Mouse (Mus musculus): ENCODE measurements at regions not wholly inside any gene's neighbourhood (a gene's known extent, or its start where the extent isn't known, plus 50 kb on each side); places are given as distances from the start of the nearest gene placed in this dataset.

DNA sequence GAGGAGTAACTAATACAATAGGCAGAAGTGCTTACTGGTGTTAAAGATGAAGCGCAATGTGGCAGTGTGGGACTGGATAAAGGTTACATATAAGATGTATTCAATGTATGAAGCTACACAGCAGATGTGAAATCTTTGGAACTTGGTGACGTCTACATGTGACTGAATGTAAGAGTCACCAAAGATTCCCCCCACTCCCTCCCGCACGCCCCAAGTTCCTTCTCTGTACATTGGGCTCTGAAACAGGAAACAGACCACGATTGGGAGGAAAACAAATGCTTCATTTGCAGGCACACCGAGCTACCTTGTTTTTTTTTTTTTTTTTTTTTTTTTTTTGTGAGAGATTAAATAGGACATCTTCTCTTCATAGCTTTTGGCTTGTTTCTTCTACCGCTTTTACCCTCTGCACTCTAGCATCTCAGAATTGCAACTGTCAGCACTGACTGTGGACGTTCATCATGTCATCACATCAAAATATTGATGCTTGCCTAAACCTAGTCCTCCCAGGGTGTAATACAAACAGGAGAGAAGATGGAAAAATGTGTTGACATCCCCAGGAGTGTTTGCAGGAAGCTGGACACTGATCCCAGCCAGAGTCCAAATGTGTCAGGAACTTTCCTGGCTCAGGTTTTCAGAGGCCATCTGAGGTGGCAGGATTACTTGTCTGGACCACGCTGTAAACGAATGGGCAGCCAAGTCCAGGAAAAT, 208.0 kb upstream of the Ccdc122 start:
- Histone ChIP-seq H3K9me3 (ENCODE audit: control insufficient read depth, low read length) (no peaks in the 10 kb centered on the region), H3K36me3 (ENCODE audit: control insufficient read depth, insufficient read depth, low read length) (no peaks in the 10 kb centered on the region), H3K27ac (ENCODE audit: low read depth, low read length) (no peak overlapping the region), H3K9ac (ENCODE audit: low read depth, low read length) (no peak overlapping the region), H3K4me1 (ENCODE audit: control insufficient read depth, insufficient read depth, low read depth, low read length) (no peaks in the 10 kb centered on the region), H3K4me2 (ENCODE audit: low read length) (no peak overlapping the region), H3K4me3 (ENCODE audit: low read length) (no peak overlapping the region), H3K27me3 (replicated peaks; ENCODE audit: control insufficient read depth, insufficient read depth, low read length) (no peaks in the 10 kb centered on the region)
- 78% methylated on average over 10 of the region's 10 CpGs for WGBS
- no peak for ATAC-seq

GRCm38 (mm10) chr14:76824066-76824465, 212.5 kb upstream of the Ccdc122 start:
- H3K9me3 ChIP-seq (ENCODE audit: control insufficient read depth, low read length): no peaks in the 10 kb centered on the region
- no peak overlapping the region for H3K4me3 ChIP-seq (ENCODE audit: low read length)
- no peaks in the 10 kb centered on the region for H3K36me3 ChIP-seq (ENCODE audit: control insufficient read depth, insufficient read depth, low read length)
- no peak for ATAC-seq
- no peak overlapping the region for H3K27ac ChIP-seq (ENCODE audit: low read depth, low read length)
- H3K4me2 ChIP-seq (ENCODE audit: low read length): no peak overlapping the region
- no peak overlapping the region for H3K9ac ChIP-seq (ENCODE audit: low read depth, low read length)
- no peaks in the 10 kb centered on the region for H3K27me3 ChIP-seq (replicated peaks; ENCODE audit: control insufficient read depth, insufficient read depth, low read length)
- WGBS: over 99% methylated on average over 3 of the region's 3 CpGs
- peaks cover 4% of the 10 kb centered on the region for H3K4me1 ChIP-seq (ENCODE audit: control insufficient read depth, insufficient read depth, low read depth, low read length)

GRCm38 (mm10) chr14:76822766-76823325, 213.7 kb upstream of the Ccdc122 start:
- Histone ChIP-seq H3K27ac (ENCODE audit: low read depth, low read length) (no peak overlapping the region), H3K27me3 (replicated peaks; ENCODE audit: control insufficient read depth, insufficient read depth, low read length) (no peaks in the 10 kb centered on the region), H3K9ac (ENCODE audit: low read depth, low read length) (no peak overlapping the region), H3K36me3 (ENCODE audit: control insufficient read depth, insufficient read depth, low read length) (no peaks in the 10 kb centered on the region), H3K4me3 (ENCODE audit: low read length) (no peak overlapping the region), H3K4me2 (ENCODE audit: low read length) (no peak overlapping the region), H3K4me1 (ENCODE audit: control insufficient read depth, insufficient read depth, low read depth, low read length) (peaks cover 14% of the 10 kb centered on the region), H3K9me3 (ENCODE audit: control insufficient read depth, low read length) (no peaks in the 10 kb centered on the region)
- 76% methylated on average over 9 of the region's 9 CpGs for WGBS
- no peak for ATAC-seq

GRCm38 (mm10) chr14:76821892-76822291, 214.7 kb upstream of the Ccdc122 start:
- H3K9ac ChIP-seq (ENCODE audit: low read depth, low read length): no peak overlapping the region
- no peaks in the 10 kb centered on the region for H3K36me3 ChIP-seq (ENCODE audit: control insufficient read depth, insufficient read depth, low read length)
- H3K4me3 ChIP-seq (ENCODE audit: low read length): no peak overlapping the region
- 87% methylated on average over 8 of the region's 8 CpGs for WGBS
- H3K9me3 ChIP-seq (ENCODE audit: control insufficient read depth, low read length): no peaks in the 10 kb centered on the region
- no peak for ATAC-seq
- H3K4me2 ChIP-seq (ENCODE audit: low read length): no peak overlapping the region
- H3K27ac ChIP-seq (ENCODE audit: low read depth, low read length): no peak overlapping the region
- no peaks in the 10 kb centered on the region for H3K27me3 ChIP-seq (replicated peaks; ENCODE audit: control insufficient read depth, insufficient read depth, low read length)
- H3K4me1 ChIP-seq (ENCODE audit: control insufficient read depth, insufficient read depth, low read depth, low read length): peaks cover 14% of the 10 kb centered on the region

DNA sequence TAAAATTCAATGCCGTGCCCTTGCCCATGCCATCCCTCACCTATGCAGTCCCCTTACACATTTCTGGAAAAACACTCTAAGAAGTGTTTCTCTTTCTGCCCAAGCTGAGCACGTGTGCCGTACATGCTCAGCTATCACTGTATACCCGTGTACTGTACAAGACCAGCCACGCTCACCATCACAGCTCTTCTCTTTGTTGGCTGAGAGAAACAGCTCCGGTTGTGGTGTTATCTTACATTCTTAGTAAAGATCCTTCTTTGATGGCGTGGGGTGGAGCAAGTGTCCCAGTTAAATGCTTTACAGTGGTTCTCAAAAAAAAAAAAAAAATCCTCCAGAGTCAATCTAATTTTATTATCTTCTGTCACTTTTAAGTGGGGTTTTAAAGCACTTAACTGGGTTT, 215.1 kb upstream of the Ccdc122 start:
- no peak overlapping the region for H3K4me2 ChIP-seq (ENCODE audit: low read length)
- WGBS: 94% methylated on average over 7 of the region's 7 CpGs
- peaks cover 14% of the 10 kb centered on the region for H3K4me1 ChIP-seq (ENCODE audit: control insufficient read depth, insufficient read depth, low read depth, low read length)
- no peak overlapping the region for H3K4me3 ChIP-seq (ENCODE audit: low read length)
- no peak overlapping the region for H3K9ac ChIP-seq (ENCODE audit: low read depth, low read length)
- H3K36me3 ChIP-seq (ENCODE audit: control insufficient read depth, insufficient read depth, low read length): no peaks in the 10 kb centered on the region
- no peaks in the 10 kb centered on the region for H3K27me3 ChIP-seq (replicated peaks; ENCODE audit: control insufficient read depth, insufficient read depth, low read length)
- no peak overlapping the region for H3K27ac ChIP-seq (ENCODE audit: low read depth, low read length)
- ATAC-seq: no peak
- no peaks in the 10 kb centered on the region for H3K9me3 ChIP-seq (ENCODE audit: control insufficient read depth, low read length)

- Histone ChIP-seq H3K36me3 (ENCODE audit: control insufficient read depth, insufficient read depth, low read length) (no peaks in the 10 kb centered on the region), H3K9me3 (ENCODE audit: control insufficient read depth, low read length) (no peaks in the 10 kb centered on the region), H3K4me3 (ENCODE audit: low read length) (no peak overlapping the region), H3K27me3 (replicated peaks; ENCODE audit: control insufficient read depth, insufficient read depth, low read length) (no peaks in the 10 kb centered on the region), H3K4me1 (ENCODE audit: control insufficient read depth, insufficient read depth, low read depth, low read length) (peaks cover 14% of the 10 kb centered on the region), H3K4me2 (ENCODE audit: low read length) (no peak overlapping the region), H3K27ac (ENCODE audit: low read depth, low read length) (no peak overlapping the region), H3K9ac (ENCODE audit: low read depth, low read length) (no peak overlapping the region)
- ATAC-seq: no peak
- 78% methylated on average over 6 of the region's 6 CpGs for WGBS
Measured at GRCm38 (mm10) chr14:76820989-76821388, 215.6 kb upstream of the Ccdc122 start.

DNA sequence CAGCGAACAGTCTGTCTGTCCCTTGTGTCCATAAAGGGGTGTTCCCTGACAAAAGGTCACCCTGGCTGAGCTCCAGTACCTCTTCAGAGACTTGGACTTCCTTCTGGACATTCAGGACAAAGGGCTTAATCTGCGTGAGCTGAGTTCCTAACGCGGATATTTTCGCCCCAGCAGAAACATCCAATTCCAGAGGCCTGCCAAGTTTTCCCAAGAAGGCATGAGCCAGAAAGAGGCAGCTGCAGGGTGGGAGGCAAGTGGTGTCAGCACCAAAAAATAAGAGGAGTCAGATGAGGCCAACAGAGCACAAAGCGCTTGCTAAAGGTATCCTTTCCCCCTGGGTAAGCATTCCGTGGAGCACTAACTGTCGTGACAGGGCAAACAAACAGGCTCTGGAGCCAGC, 216.9 kb upstream of the Ccdc122 start:
- Histone ChIP-seq H3K4me1 (ENCODE audit: control insufficient read depth, insufficient read depth, low read depth, low read length) (peaks cover 14% of the 10 kb centered on the region), H3K9me3 (ENCODE audit: control insufficient read depth, low read length) (no peaks in the 10 kb centered on the region), H3K9ac (ENCODE audit: low read depth, low read length) (no peak overlapping the region), H3K4me3 (ENCODE audit: low read length) (no peak overlapping the region), H3K27me3 (replicated peaks; ENCODE audit: control insufficient read depth, insufficient read depth, low read length) (no peaks in the 10 kb centered on the region), H3K4me2 (ENCODE audit: low read length) (no peak overlapping the region), H3K36me3 (ENCODE audit: control insufficient read depth, insufficient read depth, low read length) (no peaks in the 10 kb centered on the region), H3K27ac (ENCODE audit: low read depth, low read length) (peak overlapping the region; percentile 16; the same call in 1 of the 2 replicates)
- ATAC-seq: peak; percentile 90
- 24% methylated on average over 8 of the region's 8 CpGs for WGBS

- H3K4me2 ChIP-seq (ENCODE audit: low read length): no peak overlapping the region
- peaks cover 14% of the 10 kb centered on the region for H3K4me1 ChIP-seq (ENCODE audit: control insufficient read depth, insufficient read depth, low read depth, low read length)
- H3K9ac ChIP-seq (ENCODE audit: low read depth, low read length): no peak overlapping the region
- no peaks in the 10 kb centered on the region for H3K27me3 ChIP-seq (replicated peaks; ENCODE audit: control insufficient read depth, insufficient read depth, low read length)
- ATAC-seq: peak; percentile 38; the same call in 1 of the 2 replicates
- H3K27ac ChIP-seq (ENCODE audit: low read depth, low read length): no peak overlapping the region
- 62% methylated on average over 10 of the region's 10 CpGs for WGBS
- H3K36me3 ChIP-seq (ENCODE audit: control insufficient read depth, insufficient read depth, low read length): no peaks in the 10 kb centered on the region
- no peak overlapping the region for H3K4me3 ChIP-seq (ENCODE audit: low read length)
- no peaks in the 10 kb centered on the region for H3K9me3 ChIP-seq (ENCODE audit: control insufficient read depth, low read length)
Measured at GRCm38 (mm10) chr14:76818256-76819010, 218.1 kb upstream of the Ccdc122 start.

- Histone ChIP-seq H3K27ac (ENCODE audit: low read depth, low read length) (no peak overlapping the region), H3K4me1 (ENCODE audit: control insufficient read depth, insufficient read depth, low read depth, low read length) (peaks cover 14% of the 10 kb centered on the region), H3K9ac (ENCODE audit: low read depth, low read length) (no peak overlapping the region), H3K27me3 (replicated peaks; ENCODE audit: control insufficient read depth, insufficient read depth, low read length) (no peaks in the 10 kb centered on the region), H3K36me3 (ENCODE audit: control insufficient read depth, insufficient read depth, low read length) (no peaks in the 10 kb centered on the region), H3K4me2 (ENCODE audit: low read length) (no peak overlapping the region), H3K9me3 (ENCODE audit: control insufficient read depth, low read length) (no peaks in the 10 kb centered on the region), H3K4me3 (ENCODE audit: low read length) (no peak overlapping the region)
- WGBS: 73% methylated on average over 5 of the region's 5 CpGs
- ATAC-seq: no peak
Measured at GRCm38 (mm10) chr14:76817189-76817772, 219.3 kb upstream of the Ccdc122 start.

Data from hindbrain, embryonic 16.5 days (tissue).